Mouse (Mus musculus): ENCODE results near the gene Hoxc11. TPM values are rescaled to one million over a fixed set of nuclear protein-coding genes. Genes with fewer than 3 reads are reported as not detected.

Gene Hoxc11
- polyA plus RNA-seq, 1 experiment = not detected

DNA sequence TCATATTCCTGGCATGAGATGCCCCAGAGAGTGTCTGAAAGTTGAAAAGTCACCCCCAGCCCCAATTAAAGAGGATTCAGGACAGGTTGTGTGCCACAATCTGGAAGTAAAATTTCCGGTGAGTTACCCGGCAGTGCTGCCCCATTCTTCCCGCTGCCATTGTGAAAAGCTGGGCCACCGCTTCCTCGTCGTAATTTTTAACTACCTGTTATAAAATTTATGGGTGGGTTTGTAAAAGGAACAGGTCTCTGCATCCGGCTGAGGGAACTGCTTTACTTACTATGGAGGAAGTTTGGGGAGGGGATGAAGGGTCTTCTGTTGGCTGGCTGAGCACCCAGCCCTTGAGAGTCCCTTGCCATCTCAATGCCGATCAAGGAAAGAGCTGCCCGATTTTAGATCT, 42.3 kb downstream of the Hoxc11 start:
- H3K9me3 ChIP-seq (ENCODE audit: control insufficient read depth, low read length) = no peaks in the 10 kb centered on the region
- no peaks in the 10 kb centered on the region for H3K4me1 ChIP-seq (ENCODE audit: control insufficient read depth)
- no peak overlapping the region for H3K4me3 ChIP-seq (replicated peaks)
- peaks cover 100% of the 10 kb centered on the region for H3K27me3 ChIP-seq (ENCODE audit: control insufficient read depth)
- TF ChIP-seq GATA1 (IDR thresholded peaks at IDR 0.05; ENCODE audit: low read length) = no peak
- TF ChIP-seq TAL1 (IDR thresholded peaks at IDR 0.05; ENCODE audit: low read length) = no peak
- H3K36me3 ChIP-seq (ENCODE audit: control insufficient read depth) = no peaks in the 10 kb centered on the region

DNA sequence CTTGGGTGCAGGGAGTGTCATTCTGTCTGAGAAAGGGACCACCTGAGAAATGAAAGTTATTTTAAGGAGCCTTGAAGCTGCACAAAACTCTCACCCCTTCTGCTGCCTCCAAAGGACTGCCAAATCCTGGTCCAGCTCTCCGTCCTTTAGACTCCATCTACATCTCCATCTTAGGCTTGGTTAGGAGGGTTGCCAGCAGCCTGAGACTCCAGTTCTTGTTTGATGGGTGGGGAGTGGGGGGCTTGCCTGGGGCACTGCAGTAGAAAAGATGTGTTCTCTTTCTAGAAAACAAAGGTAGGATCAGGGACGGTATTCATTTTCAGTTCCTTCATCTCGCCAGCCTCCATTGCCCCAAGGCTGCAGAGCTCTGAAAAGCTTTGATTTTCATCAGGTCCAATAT, 43.2 kb downstream of the Hoxc11 start:
- H3K36me3 ChIP-seq (ENCODE audit: control insufficient read depth) = no peaks in the 10 kb centered on the region
- TF ChIP-seq TAL1 (IDR thresholded peaks at IDR 0.05; ENCODE audit: low read length) = no peak
- TF ChIP-seq GATA1 (IDR thresholded peaks at IDR 0.05; ENCODE audit: low read length) = no peak
- H3K4me3 ChIP-seq (replicated peaks) = no peak overlapping the region
- H3K27me3 ChIP-seq (ENCODE audit: control insufficient read depth) = peaks cover 100% of the 10 kb centered on the region
- no peaks in the 10 kb centered on the region for H3K9me3 ChIP-seq (ENCODE audit: control insufficient read depth, low read length)
- H3K4me1 ChIP-seq (ENCODE audit: control insufficient read depth) = no peaks in the 10 kb centered on the region

DNA sequence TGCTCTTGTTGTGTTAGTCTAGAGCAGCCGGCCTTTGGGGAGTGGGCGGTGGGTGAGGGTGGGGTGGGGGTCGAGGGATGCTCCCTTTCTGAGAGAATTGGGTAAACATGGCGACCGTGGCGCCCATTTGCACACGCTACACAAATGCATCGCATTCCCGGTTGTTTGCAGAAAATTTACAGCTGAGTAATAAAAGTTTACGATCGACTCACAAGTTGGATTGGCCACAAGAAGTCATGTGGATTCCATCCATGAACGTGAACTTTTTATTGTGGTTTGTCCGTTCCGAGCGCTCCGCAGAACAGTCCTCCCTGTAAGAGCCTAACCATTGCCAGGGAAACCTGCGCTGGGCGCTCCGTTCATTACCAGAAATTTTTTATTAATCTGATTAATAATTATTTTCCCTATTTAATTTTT, 43.7 kb downstream of the Hoxc11 start, which contains the start of gene Hoxc6:
Gene Hoxc6, plus strand, starts transcription at position 319 of the 417 bp plus-strand sequence.
- peaks cover 100% of the 10 kb centered on the region for H3K27me3 ChIP-seq (ENCODE audit: control insufficient read depth)
- TF ChIP-seq GATA1 (IDR thresholded peaks at IDR 0.05; ENCODE audit: low read length) (no peak), TAL1 (IDR thresholded peaks at IDR 0.05; ENCODE audit: low read length) (no peak)
- H3K9me3 ChIP-seq (ENCODE audit: control insufficient read depth, low read length) = no peaks in the 10 kb centered on the region
- H3K36me3 ChIP-seq (ENCODE audit: control insufficient read depth) = no peaks in the 10 kb centered on the region
- no peak within 1 kb of the TSS for H3K4me3 ChIP-seq (replicated peaks)
- H3K4me1 ChIP-seq (ENCODE audit: control insufficient read depth) = no peaks in the 10 kb centered on the region

DNA sequence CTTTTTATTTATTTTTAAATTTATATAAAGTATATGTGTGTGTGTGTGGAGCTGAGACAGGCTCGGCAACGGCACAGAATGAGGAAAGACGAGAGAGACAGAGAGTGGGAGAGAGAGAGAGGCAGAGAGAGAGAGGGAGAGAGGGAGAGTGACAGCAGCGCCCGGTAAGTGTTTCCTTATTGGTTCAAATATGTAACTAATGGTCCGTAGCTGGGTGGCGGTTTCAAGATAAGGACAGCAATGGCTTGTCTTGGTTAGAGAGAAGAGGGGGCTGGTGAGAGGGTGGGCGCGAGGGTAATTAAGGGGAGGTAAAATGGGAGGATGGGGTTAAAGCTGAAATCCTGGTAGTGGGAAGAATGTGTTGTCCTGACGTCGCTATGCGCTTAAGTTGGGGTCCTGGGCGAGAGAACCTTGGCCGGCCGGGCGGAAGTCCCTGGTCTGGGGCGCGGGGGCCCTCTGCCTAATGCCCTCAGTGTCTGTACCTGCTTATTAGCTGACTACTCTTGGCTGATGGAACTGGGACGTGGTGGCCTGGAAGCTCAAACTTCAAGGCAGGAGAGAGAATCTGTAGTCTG, 44.5 kb downstream of the Hoxc11 start:
- H3K4me1 ChIP-seq (ENCODE audit: control insufficient read depth) = no peaks in the 10 kb centered on the region
- no peaks in the 10 kb centered on the region for H3K9me3 ChIP-seq (ENCODE audit: control insufficient read depth, low read length)
- H3K36me3 ChIP-seq (ENCODE audit: control insufficient read depth) = no peaks in the 10 kb centered on the region
- H3K27me3 ChIP-seq (ENCODE audit: control insufficient read depth) = peaks cover 100% of the 10 kb centered on the region
- H3K4me3 ChIP-seq (replicated peaks) = no peak overlapping the region
- TF ChIP-seq TAL1 (IDR thresholded peaks at IDR 0.05; ENCODE audit: low read length) = no peak
- TF ChIP-seq GATA1 (IDR thresholded peaks at IDR 0.05; ENCODE audit: low read length) = no peak

DNA sequence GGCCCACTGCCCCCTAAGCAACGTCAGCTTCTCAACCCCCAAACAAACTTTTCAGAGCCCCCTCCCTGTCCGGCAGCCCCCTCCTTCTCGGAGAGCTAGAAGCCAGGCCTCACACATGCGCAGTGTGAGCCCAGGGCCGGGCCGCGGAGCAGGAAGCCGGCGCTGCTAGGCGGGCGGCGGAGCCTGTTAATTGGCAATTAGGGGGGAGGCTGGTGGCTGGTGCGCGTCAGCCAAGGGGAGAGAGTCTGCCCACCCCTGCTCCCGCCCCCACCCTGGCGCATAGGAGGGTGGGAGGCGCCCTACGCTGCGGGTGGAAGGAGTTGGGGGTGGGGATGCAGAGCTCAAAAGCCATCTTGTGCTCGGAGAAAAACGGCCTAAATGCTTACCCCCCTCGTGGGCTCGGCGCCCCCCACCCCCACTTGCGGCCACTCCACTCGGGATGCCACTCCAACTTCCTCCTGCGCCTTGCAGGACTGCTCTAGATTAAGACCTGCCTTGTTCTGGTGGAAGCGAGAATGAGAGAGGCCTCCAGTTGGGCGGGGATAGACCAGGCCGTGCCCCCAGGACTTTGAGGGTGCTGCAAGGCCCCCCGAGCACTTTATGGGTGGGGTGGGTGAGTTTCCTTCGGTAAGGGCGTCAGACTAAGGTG, 45.1 kb downstream of the Hoxc11 start:
- no peak for TF ChIP-seq TAL1 (IDR thresholded peaks at IDR 0.05; ENCODE audit: low read length)
- no peaks in the 10 kb centered on the region for H3K4me1 ChIP-seq (ENCODE audit: control insufficient read depth)
- no peaks in the 10 kb centered on the region for H3K36me3 ChIP-seq (ENCODE audit: control insufficient read depth)
- no peaks in the 10 kb centered on the region for H3K9me3 ChIP-seq (ENCODE audit: control insufficient read depth, low read length)
- H3K4me3 ChIP-seq (replicated peaks) = peak overlapping the region; percentile 26
- H3K27me3 ChIP-seq (ENCODE audit: control insufficient read depth) = peaks cover 100% of the 10 kb centered on the region

DNA sequence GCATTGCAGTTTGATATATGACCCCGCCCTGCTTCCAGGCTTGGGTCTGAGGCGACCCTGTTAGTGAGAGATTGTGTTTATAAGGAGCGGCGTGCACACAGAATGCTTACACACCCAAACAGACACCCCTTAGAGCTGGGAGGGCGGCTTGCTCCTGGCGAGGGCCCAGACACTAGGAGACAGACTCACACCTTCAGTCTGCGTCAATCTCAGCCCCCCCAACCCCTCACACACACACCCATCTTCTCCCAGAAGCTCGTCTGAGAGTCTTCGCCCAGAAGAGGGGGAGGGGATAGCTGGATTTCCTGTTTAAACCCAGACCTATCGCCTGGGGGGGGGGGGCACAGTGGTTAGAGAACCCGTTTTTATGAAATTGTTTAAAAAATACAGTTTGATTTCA, 45.7 kb downstream of the Hoxc11 start:
- no peaks in the 10 kb centered on the region for H3K9me3 ChIP-seq (ENCODE audit: control insufficient read depth, low read length)
- no peak overlapping the region for H3K4me3 ChIP-seq (replicated peaks)
- TF ChIP-seq GATA1 (IDR thresholded peaks at IDR 0.05; ENCODE audit: low read length) = no peak
- no peak for TF ChIP-seq TAL1 (IDR thresholded peaks at IDR 0.05; ENCODE audit: low read length)
- no peaks in the 10 kb centered on the region for H3K36me3 ChIP-seq (ENCODE audit: control insufficient read depth)
- no peaks in the 10 kb centered on the region for H3K4me1 ChIP-seq (ENCODE audit: control insufficient read depth)
- peaks cover 100% of the 10 kb centered on the region for H3K27me3 ChIP-seq (ENCODE audit: control insufficient read depth)

DNA sequence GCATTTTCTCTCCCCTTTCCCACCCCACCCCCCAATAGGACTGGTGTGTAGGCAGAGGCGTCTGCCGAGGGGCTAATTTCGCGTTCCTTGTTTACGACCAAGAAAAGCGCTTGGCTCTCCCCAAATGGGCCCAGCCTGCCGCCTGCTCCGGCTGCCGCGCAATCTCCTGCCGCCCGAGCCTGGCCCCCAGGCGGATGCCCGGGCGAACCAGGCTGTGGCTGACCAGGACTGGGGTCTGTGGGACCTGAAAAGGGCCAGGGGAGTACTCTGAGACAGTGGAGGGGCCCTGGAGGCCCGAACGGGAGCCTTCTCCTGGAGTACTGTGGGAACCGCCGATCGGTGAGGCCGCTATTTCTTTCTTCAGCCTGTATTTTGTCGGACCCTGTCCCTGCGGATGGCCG, 46.3 kb downstream of the Hoxc11 start:
- TF ChIP-seq GATA1 (IDR thresholded peaks at IDR 0.05; ENCODE audit: low read length) (no peak), TAL1 (IDR thresholded peaks at IDR 0.05; ENCODE audit: low read length) (no peak)
- peaks cover 100% of the 10 kb centered on the region for H3K27me3 ChIP-seq (ENCODE audit: control insufficient read depth)
- no peaks in the 10 kb centered on the region for H3K36me3 ChIP-seq (ENCODE audit: control insufficient read depth)
- H3K4me3 ChIP-seq (replicated peaks) = no peak overlapping the region
- H3K4me1 ChIP-seq (ENCODE audit: control insufficient read depth) = no peaks in the 10 kb centered on the region
- H3K9me3 ChIP-seq (ENCODE audit: control insufficient read depth, low read length) = no peaks in the 10 kb centered on the region

DNA sequence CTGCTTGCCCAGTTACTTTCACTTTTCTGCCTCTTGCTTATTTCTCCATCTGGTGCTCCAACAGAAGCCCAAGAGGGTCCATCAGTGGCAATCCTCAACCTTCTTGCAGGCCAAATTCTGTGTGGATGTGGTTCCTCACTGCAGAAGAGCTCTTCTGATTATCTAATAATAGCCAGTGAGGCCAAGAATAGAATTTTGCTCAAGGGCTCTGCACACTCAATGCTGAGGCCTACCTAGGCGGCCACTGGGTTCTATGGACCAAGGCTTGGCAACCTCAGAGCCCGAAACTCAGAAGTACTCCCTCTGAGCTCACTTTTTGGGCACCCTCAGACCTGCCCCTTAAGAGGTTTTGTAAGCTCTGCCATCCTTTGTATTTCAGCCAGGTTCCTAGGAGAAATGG, 47.1 kb downstream of the Hoxc11 start:
- Histone ChIP-seq H3K4me3 (replicated peaks) (no peak overlapping the region), H3K27me3 (ENCODE audit: control insufficient read depth) (peaks cover 100% of the 10 kb centered on the region), H3K4me1 (ENCODE audit: control insufficient read depth) (no peaks in the 10 kb centered on the region)

DNA sequence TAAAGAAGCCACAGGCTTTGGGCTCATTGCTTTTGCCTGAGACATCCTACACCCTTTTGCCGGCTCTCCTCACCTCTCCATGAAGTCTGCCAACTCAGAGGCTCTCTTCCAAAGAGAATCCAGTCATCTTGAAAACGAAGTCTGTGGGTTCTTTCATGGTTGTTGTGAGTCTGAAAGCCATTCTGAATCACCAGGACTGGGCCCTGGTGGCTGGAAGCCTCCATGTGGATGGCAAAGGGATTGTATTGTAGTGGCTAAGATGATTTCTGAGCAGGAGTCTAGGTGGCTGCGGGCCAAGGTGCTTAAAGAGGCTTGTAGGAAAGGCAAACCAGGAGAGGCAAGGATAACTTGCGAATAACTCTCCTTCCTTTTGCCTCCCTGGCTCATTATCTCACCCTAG, 47.9 kb downstream of the Hoxc11 start:
- Histone ChIP-seq H3K36me3 (ENCODE audit: control insufficient read depth) (no peaks in the 10 kb centered on the region), H3K9me3 (ENCODE audit: control insufficient read depth, low read length) (no peaks in the 10 kb centered on the region), H3K4me3 (replicated peaks) (no peak overlapping the region), H3K4me1 (ENCODE audit: control insufficient read depth) (no peaks in the 10 kb centered on the region), H3K27me3 (ENCODE audit: control insufficient read depth) (peaks cover 100% of the 10 kb centered on the region)
- no peak for TF ChIP-seq GATA1 (IDR thresholded peaks at IDR 0.05; ENCODE audit: low read length)
- no peak for TF ChIP-seq TAL1 (IDR thresholded peaks at IDR 0.05; ENCODE audit: low read length)

More for the DNA sequence above, 47.1 kb downstream of the Hoxc11 start:
- no peaks in the 10 kb centered on the region for H3K9me3 ChIP-seq (ENCODE audit: control insufficient read depth, low read length)
- TF ChIP-seq TAL1 (IDR thresholded peaks at IDR 0.05; ENCODE audit: low read length) (no peak), GATA1 (IDR thresholded peaks at IDR 0.05; ENCODE audit: low read length) (no peak)
- no peaks in the 10 kb centered on the region for H3K36me3 ChIP-seq (ENCODE audit: control insufficient read depth)

Data from erythroblast, embryonic 14.5 days (primary cell).